Comparison of ENCODE assay signal across 9 mouse cellular contexts in genomic region chr9:117872021-117872386, GRCm38 (mm10).
DNase-seq lines count a peak whose midpoint lies in the region; ATAC-seq and TF ChIP-seq lines count a peak whose summit lies in the region.
"Had no signal": no experiment of that assay in that cellular context is flagged by ENCODE, and none has a peak within 500 bp of the region (broad histone marks: within the 10 kb centered on the region; RNA-seq: fewer than 3 reads in every experiment).

No protein-coding gene starts in this region.

- peaks cover 52% of the 10 kb centered on the region for H3K27me3 ChIP-seq in heart, embryonic 15.5 days
- H3K27me3 ChIP-seq in lung, postnatal 0 days (replicated peaks; ENCODE audit: insufficient read depth, low read length) = peaks cover 5% of the 10 kb centered on the region; the same call in 1 of the 2 replicates

- ATAC-seq in heart, embryonic 15.5 days (replicated peaks; ENCODE audit: insufficient number of reproducible peaks, insufficient read depth, low FRiP score, low read depth) = no peak
- peak; percentile 32; the same call in 1 of the 2 replicates for ATAC-seq in lung, postnatal 0 days

- no peaks in the 10 kb centered on the region for H3K36me3 ChIP-seq in heart, embryonic 15.5 days
- no peaks in the 10 kb centered on the region for H3K36me3 ChIP-seq in lung, postnatal 0 days (ENCODE audit: insufficient read depth, low read length)

- no peak overlapping the region for H3K9ac ChIP-seq in heart, embryonic 15.5 days
- peak overlapping the region; percentile 16; the same call in 1 of the 2 replicates for H3K9ac ChIP-seq in lung, postnatal 0 days (replicated peaks; ENCODE audit: low read depth)

- H3K4me1 ChIP-seq in heart, embryonic 15.5 days (replicated peaks) = peaks cover 15% of the 10 kb centered on the region
- peaks cover 4% of the 10 kb centered on the region; the same call in 1 of the 2 replicates for H3K4me1 ChIP-seq in lung, postnatal 0 days (ENCODE audit: insufficient read depth, low read depth, low read length)

- TF ChIP-seq CTCF in lung, postnatal 0 days (IDR thresholded peaks at IDR 0.05) = no peak

- WGBS in heart, embryonic 15.5 days = under 1% methylated on average over 15 of the region's 15 CpGs
- WGBS in lung, postnatal 0 days = 0% methylated on average over 15 of the region's 15 CpGs

- peak; percentile 6 to 12 for DNase-seq in left cerebral cortex, postnatal 14 days (ENCODE audit: low spot score in 2 of 2)
- DNase-seq in left cerebral cortex, postnatal 4 days = no peak
- DNase-seq in cerebellum, postnatal 36 days = peak; percentile 16 to 18
- no peak for DNase-seq in lung, postnatal 0 days (ENCODE audit: low spot score)
- no peak for DNase-seq in urinary bladder, postnatal 14 days (ENCODE audit: low spot score)
- DNase-seq in urinary bladder, postnatal 10 days (ENCODE audit: low spot score) = no peak
- no peak for DNase-seq in spleen, adult 12 weeks (ENCODE audit: low spot score)

- no peak for TF ChIP-seq EP300 in lung, postnatal 0 days (IDR thresholded peaks at IDR 0.05)

- H3K4me2 ChIP-seq in heart, embryonic 15.5 days = peak overlapping the region; percentile 98
- peak overlapping the region; percentile 84 for H3K4me2 ChIP-seq in lung, postnatal 0 days (replicated peaks; ENCODE audit: low read depth, low read length)

- H3K9me3 ChIP-seq in heart, embryonic 15.5 days (replicated peaks) = no peaks in the 10 kb centered on the region
- no peaks in the 10 kb centered on the region for H3K9me3 ChIP-seq in lung, postnatal 0 days (ENCODE audit: low read length)

- intact Hi-C loops in left cerebral cortex, postnatal 14 days (cut with DNase I) = no loop called here
- intact Hi-C loops in left cerebral cortex, postnatal 4 days (cut with DNase I) = no loop called here

- H3K27ac ChIP-seq in heart, embryonic 15.5 days = no peak overlapping the region
- H3K27ac ChIP-seq in lung, postnatal 0 days (ENCODE audit: low read length) = no peak overlapping the region
- H3K27ac ChIP-seq: macrophage had no signal

- peak overlapping the region; percentile 60 for H3K4me3 ChIP-seq in heart, embryonic 15.5 days
- H3K4me3 ChIP-seq in lung, postnatal 0 days (ENCODE audit: low read depth, low read length) = peak overlapping the region; percentile 46

Comparison
In these comparisons a context has a peak if more than half of its experiments do, and no peak if none do; other contexts are left out.
1. DNase-seq: peak in left cerebral cortex, postnatal 14 days (2 of 2) and cerebellum, postnatal 36 days (2 of 2); none in left cerebral cortex, postnatal 4 days (single experiment), lung, postnatal 0 days (single experiment), urinary bladder, postnatal 14 days (single experiment), urinary bladder, postnatal 10 days (single experiment) and spleen, adult 12 weeks (single experiment).